Mouse (Mus musculus) ES-E14 (cell line): Measurements from ENCODE around the gene Dnajc27. TPM values are rescaled to one million over a fixed set of nuclear protein-coding genes. Genes with fewer than 3 reads are reported as not detected.

ENCODE experiments used
- DNase-seq: peaks from one replicate; pipeline ENCODE4 v3.0.0-alpha.2; 2013; ENCODE audit warnings: low read depth, low spot score
- H3K27ac ChIP-seq: 2 replicates; pipeline ENCODE4 v1.5.1; 2012; ENCODE audit warnings: low read depth, mild to moderate bottlenecking, low read length, moderate library complexity, mixed read lengths; ENCODE audit not compliant: poor library complexity, insufficient read depth, severe bottlenecking
- H3K36me3 ChIP-seq: 2 replicates; pipeline ENCODE4 v1.6.1; 2012; ENCODE audit warnings: mild to moderate bottlenecking, low read length, moderate library complexity, mixed read lengths; ENCODE audit not compliant: control insufficient read depth, poor library complexity, insufficient read depth, severe bottlenecking
- H3K4me1 ChIP-seq, 2 experiments: fragments of 150-350 bp in 1 of 2; sonication (generic) in 1 of 2; 2 replicates each; pipeline ENCODE4 v1.6.1; 2012; ENCODE audit warnings: low read length in 2 of 2, mild to moderate bottlenecking in 1 of 2, mixed read lengths in 1 of 2; ENCODE audit not compliant: control insufficient read depth in 2 of 2, insufficient read depth in 2 of 2, poor library complexity in 1 of 2
- H3K4me3 ChIP-seq, 2 experiments: fragments of 150-350 bp in 1 of 2; sonication (generic) in 1 of 2; 2 replicates each; pipeline ENCODE4 v1.5.1; 2012; ENCODE audit warnings: low read length in 2 of 2, low read depth in 1 of 2, mild to moderate bottlenecking in 1 of 2, mixed read lengths in 1 of 2; ENCODE audit not compliant: insufficient read depth in 1 of 2, poor library complexity in 1 of 2, severe bottlenecking in 1 of 2
- H3K9ac ChIP-seq: 2 replicates; pipeline ENCODE4 v1.6.1; 2012; ENCODE audit warnings: low read depth, mild to moderate bottlenecking, low read length, mixed read lengths; ENCODE audit not compliant: poor library complexity, insufficient read depth, severe bottlenecking
- H3K9me3 ChIP-seq: fragments of 150-350 bp; sonication (generic); 2 replicates; pipeline ENCODE4 v1.6.1; 2012; ENCODE audit warnings: low read depth, mild to moderate bottlenecking, low read length; ENCODE audit not compliant: control insufficient read depth, insufficient read depth
- CHD2 ChIP-seq: IDR thresholded peaks from 2 replicates; pipeline ENCODE4 v1.6.1; 2014; ENCODE audit warnings: mild to moderate bottlenecking, low read depth, low read length, inconsistent platforms
- HCFC1 ChIP-seq: IDR thresholded peaks from 2 replicates; pipeline ENCODE4 v1.6.1; 2012; ENCODE audit warnings: low read length, inconsistent platforms, borderline replicate concordance; ENCODE audit not compliant: insufficient read depth
- MAFK ChIP-seq: IDR thresholded peaks from 2 replicates; pipeline ENCODE4 v1.6.1; 2014; ENCODE audit warnings: mild to moderate bottlenecking, low read depth, low read length, inconsistent platforms; ENCODE audit not compliant: insufficient read depth
- ZC3H11A ChIP-seq: IDR thresholded peaks from 2 replicates; pipeline ENCODE4 v1.6.1; 2012; ENCODE audit warnings: low read depth, mild to moderate bottlenecking, inconsistent platforms, low read length, borderline replicate concordance
- ZNF384 ChIP-seq: IDR thresholded peaks from 2 replicates; pipeline ENCODE4 v1.6.1; 2012; ENCODE audit warnings: low read depth, low read length, inconsistent platforms
- in situ Hi-C, 2 experiments: fragments of 600-800 bp; cut with MboI; formaldehyde crosslinking; loops; one replicate each; pipeline ENCODE4 v1.15.1; 2025; ENCODE audit warnings: low sequenced_read_pairs in 2 of 2, inconsistent platforms in 1 of 2; ENCODE audit not compliant: unreplicated experiment in 2 of 2
- total RNA-seq: library from RNA; depleted of rRNA; stranded (reverse); fragments of 300-350 nt; gene quantifications from 2 replicates; pipeline ENCODE4 v1.2.3, GENCODE M21; 2012

The Dnajc27 gene
- total RNA-seq, 1 experiment: 10.1 TPM

- Histone ChIP-seq H3K27ac (no peak within 1 kb of the TSS), H3K9ac (peak within 1 kb of the TSS; percentile 60), H3K4me1 (peaks cover 0 to 9% of the 10 kb centered on the region in 2 experiments; a peak in 1 of 4 replicates), H3K4me3 (peak within 1 kb of the TSS; percentile 64 to 70), H3K36me3 (peaks cover 5% of the 10 kb centered on the region; the same call in 1 of the 2 replicates), H3K9me3 (no peaks in the 10 kb centered on the region)
- DNase-seq: no peak
- in situ Hi-C loops: no loop called here
- TF ChIP-seq MAFK (no peak), ZNF384 (no peak)
Observed at GRCm38 (mm10) chr12:4132941-4133846, 50.8 kb downstream of the Dnajc27 start, which contains the start of gene Adcy3. Gene Adcy3 (plus strand): TSS chr12:4133103.

GRCm38 (mm10) chr12:4133847-4134212, 51.4 kb downstream of the Dnajc27 start:
- in situ Hi-C loops: no loop called here
- peak overlapping the region; percentile 60 for H3K9ac ChIP-seq
- peak overlapping the region; percentile 64 to 70 for H3K4me3 ChIP-seq
- H3K9me3 ChIP-seq: no peaks in the 10 kb centered on the region
- no peak overlapping the region for H3K27ac ChIP-seq
- no peak for DNase-seq
- TF ChIP-seq MAFK (no peak), CHD2 (no peak), ZNF384 (no peak), ZC3H11A (no peak), HCFC1 (no peak)
- peaks cover 5% of the 10 kb centered on the region; the same call in 1 of the 2 replicates for H3K36me3 ChIP-seq
- peaks cover 0 to 9% of the 10 kb centered on the region in 2 experiments; a peak in 1 of 4 replicates for H3K4me1 ChIP-seq

DNA sequence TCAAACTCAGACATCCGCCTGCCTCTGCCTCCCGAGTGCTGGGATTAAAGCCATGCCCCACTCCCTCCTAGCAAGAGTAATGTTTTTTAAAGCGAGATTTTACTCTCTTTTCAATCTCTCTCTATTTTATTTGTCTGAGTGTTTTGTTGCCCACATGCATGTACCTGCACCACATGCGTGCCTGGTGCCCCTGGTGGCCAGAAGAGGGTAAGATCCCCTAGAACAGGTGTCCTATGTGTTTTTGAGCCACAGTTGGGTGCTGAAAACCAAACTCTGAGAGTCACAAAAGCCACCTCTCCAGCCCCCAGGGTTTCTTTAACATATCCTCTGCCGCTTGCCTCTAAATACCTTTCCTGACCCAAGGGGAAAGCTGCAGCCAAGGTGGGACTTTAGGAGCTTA, 60.8 kb downstream of the Dnajc27 start:
- TF ChIP-seq CHD2 (no peak), MAFK (no peak), ZC3H11A (no peak), HCFC1 (no peak), ZNF384 (no peak)
- Histone ChIP-seq H3K9ac (no peak overlapping the region), H3K9me3 (no peaks in the 10 kb centered on the region), H3K4me1 (peaks cover 2% of the 10 kb centered on the region in 2 experiments; a peak in 2 of 4 replicates), H3K36me3 (no peaks in the 10 kb centered on the region; the same call in 1 of the 2 replicates), H3K27ac (no peak overlapping the region), H3K4me3 (no peak overlapping the region)
- no peak for DNase-seq
- in situ Hi-C loops: no loop called here

DNA sequence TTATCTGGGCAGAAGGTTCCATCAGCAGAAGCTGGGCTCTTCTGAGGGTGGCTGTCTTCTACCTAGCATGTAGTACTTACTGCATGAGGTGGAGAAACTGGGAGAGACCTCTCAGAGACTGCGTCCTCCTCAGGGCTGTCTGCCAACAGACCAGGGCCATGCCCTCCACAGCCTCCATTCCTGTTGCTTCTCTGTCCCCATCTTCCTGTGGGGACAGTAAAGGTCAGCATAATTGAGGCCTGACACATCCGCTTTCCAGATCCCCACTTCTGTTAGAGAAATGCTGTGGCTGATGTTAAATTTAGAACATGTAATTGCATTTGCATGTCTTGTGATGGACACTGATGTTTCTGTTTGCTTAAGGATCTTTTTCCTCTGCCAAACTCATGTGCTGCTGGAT, 68.6 kb downstream of the Dnajc27 start:
- H3K27ac ChIP-seq: no peak overlapping the region
- TF ChIP-seq ZNF384 (no peak), MAFK (no peak), HCFC1 (no peak), ZC3H11A (no peak), CHD2 (no peak)
- DNase-seq: no peak
- H3K4me3 ChIP-seq: no peak overlapping the region
- no peaks in the 10 kb centered on the region for H3K9me3 ChIP-seq
- H3K36me3 ChIP-seq: no peaks in the 10 kb centered on the region
- in situ Hi-C loops: no loop called here
- H3K4me1 ChIP-seq: 0 out of 4 replicates have a peak, but pooled peaks cover 0 to 2% of the 10 kb centered on the region in 2 experiments
- H3K9ac ChIP-seq: no peak overlapping the region
